Mouse (Mus musculus) embryonic facial prominence, embryonic 10.5 days (tissue): ENCODE results near the gene Dkk1. TPM values are rescaled to one million over a fixed set of nuclear protein-coding genes. Genes with fewer than 3 reads are reported as not detected.

Experiments used
- DNase-seq: peaks from one replicate; pipeline ENCODE4 v3.0.0-alpha.2; 2017; ENCODE audit warnings: low spot score
- H3K27ac ChIP-seq: fragments of 300-500 bp; sonication (generic); replicated peaks from 2 replicates; pipeline ENCODE4 v1.5.1; 2016; ENCODE audit warnings: mild to moderate bottlenecking
- H3K27me3 ChIP-seq: fragments of 300-500 bp; sonication (generic); replicated peaks from 2 replicates; pipeline ENCODE4 v1.6.1; 2016; ENCODE audit warnings: low read depth, mild to moderate bottlenecking; ENCODE audit not compliant: poor library complexity, severe bottlenecking
- H3K36me3 ChIP-seq: fragments of 300-500 bp; sonication (generic); replicated peaks from 2 replicates; pipeline ENCODE4 v1.6.1; 2016; ENCODE audit warnings: mild to moderate bottlenecking, moderate library complexity
- H3K4me1 ChIP-seq: fragments of 300-500 bp; sonication (generic); 2 replicates; pipeline ENCODE4 v1.6.1; 2016
- H3K4me3 ChIP-seq: fragments of 300-500 bp; sonication (generic); 2 replicates; pipeline ENCODE4 v1.5.1; 2016; ENCODE audit warnings: mild to moderate bottlenecking, moderate library complexity
- H3K9me3 ChIP-seq: fragments of 300-500 bp; sonication (generic); 2 replicates; pipeline ENCODE4 v1.6.1; 2016; ENCODE audit warnings: mild to moderate bottlenecking
- WGBS: fragments of 180-500 bp; shearing (Covaris S2); methylation state at CpG from one replicate; pipeline ENCODE4 v1.1.7; 2016; 5-methylcytosine and 5-hydroxymethylcytosine counted together
- polyA plus RNA-seq: library from polyadenylated mRNA; unstranded; fragments of >200 nt; fragmentation: Nextera tagmentation; extraction: Ambion mirVana; gene quantifications from 2 replicates; pipeline ENCODE4 v1.2.1, GENCODE M21; 2016

The Dkk1 gene
- polyA plus RNA-seq, 1 experiment from 2014 or later = 11.6 TPM

GRCm38 (mm10) chr19:30510481-30510880 is 39.0 kb downstream of the Dkk1 start:
- H3K27ac ChIP-seq = no peak overlapping the region
- H3K4me1 ChIP-seq = peaks cover 7% of the 10 kb centered on the region
- whole genome bisulfite sequencing = 91% methylated on average over 4 of the region's 4 CpGs
- no peaks in the 10 kb centered on the region for H3K9me3 ChIP-seq
- no peaks in the 10 kb centered on the region for H3K36me3 ChIP-seq
- no peak overlapping the region for H3K4me3 ChIP-seq
- no peak for DNase-seq
- H3K27me3 ChIP-seq = no peaks in the 10 kb centered on the region

GRCm38 (mm10) chr19:30505497-30505896 is 44.0 kb downstream of the Dkk1 start:
- no peak overlapping the region for H3K27ac ChIP-seq
- peaks cover 13% of the 10 kb centered on the region for H3K4me1 ChIP-seq
- 0 out of 2 replicates have a peak, but pooled peaks cover 5% of the 10 kb centered on the region for H3K27me3 ChIP-seq
- DNase-seq = no peak
- no peaks in the 10 kb centered on the region for H3K9me3 ChIP-seq
- H3K36me3 ChIP-seq = no peaks in the 10 kb centered on the region
- no peak overlapping the region for H3K4me3 ChIP-seq
- 28% methylated on average over 5 of the region's 5 CpGs for WGBS
